Mouse (Mus musculus): Measurements from ENCODE around the gene Tas2r140. TPM values are rescaled to one million over a fixed set of nuclear protein-coding genes. Genes with fewer than 3 reads are reported as not detected.

Tas2r140 gene
- polyA plus RNA-seq (2015; fragmentation: Nextera tagmentation; extraction: Ambion mirVana): not detected in 2 replicates

GRCm38 (mm10) chr6:133055716-133056115 is at the start of gene Tas2r140:
Tas2r140 (minus strand) TSS chr6:133055816.
- no peaks in the 10 kb centered on the region for H3K27me3 ChIP-seq
- H3K4me1 ChIP-seq: no peaks in the 10 kb centered on the region
- no peak within 1 kb of the TSS for H3K9ac ChIP-seq
- no peak within 1 kb of the TSS for H3K4me2 ChIP-seq (replicated peaks)
- H3K9me3 ChIP-seq: no peaks in the 10 kb centered on the region
- H3K4me3 ChIP-seq: no peak within 1 kb of the TSS
- no peaks in the 10 kb centered on the region for H3K36me3 ChIP-seq
- H3K27ac ChIP-seq: no peak within 1 kb of the TSS
- no peak for ATAC-seq (ENCODE audit: low FRiP score, low read depth)

DNA sequence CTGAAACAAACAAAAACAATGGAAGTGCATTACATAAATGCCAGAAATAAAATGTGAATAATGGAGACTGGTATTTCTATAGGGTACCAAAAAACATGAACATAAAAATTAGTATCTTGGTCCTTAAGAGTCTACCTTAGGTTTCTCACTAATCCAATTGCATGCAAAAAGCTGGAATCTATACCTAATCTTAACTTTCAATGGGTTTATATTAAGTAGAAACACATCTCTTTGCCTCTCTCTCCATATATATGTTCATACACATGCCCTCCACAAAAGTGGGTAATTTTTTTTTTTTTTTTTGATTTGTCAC is 48.9 kb upstream of the Tas2r140 start, which contains the start of gene Smim10l1:
TSS of gene Smim10l1 (plus strand) at position 301 of the 313 bp plus-strand sequence.
- ATAC-seq (ENCODE audit: low FRiP score, low read depth): no peak
- peak within 1 kb of the TSS; percentile 69 for H3K4me3 ChIP-seq
- no peaks in the 10 kb centered on the region for H3K27me3 ChIP-seq
- no peaks in the 10 kb centered on the region for H3K9me3 ChIP-seq
- H3K9ac ChIP-seq: peak within 1 kb of the TSS; percentile 93
- H3K36me3 ChIP-seq: peaks cover 9% of the 10 kb centered on the region; the same call in 1 of the 2 replicates
- H3K27ac ChIP-seq: peak within 1 kb of the TSS; percentile 99
- no peaks in the 10 kb centered on the region for H3K4me1 ChIP-seq
- H3K4me2 ChIP-seq (replicated peaks): peak within 1 kb of the TSS; percentile 63

- no peak for ATAC-seq (ENCODE audit: low FRiP score, low read depth)
- no peak overlapping the region for H3K27ac ChIP-seq
- 47% methylated on average over 1 of the region's 1 CpGs for WGBS
Measured at GRCm38 (mm10) chr6:133102430-133102829, 46.8 kb upstream of the Tas2r140 start.

GRCm38 (mm10) chr6:133092226-133092625 is 36.6 kb upstream of the Tas2r140 start:
- no peaks in the 10 kb centered on the region for H3K27me3 ChIP-seq
- no peaks in the 10 kb centered on the region for H3K36me3 ChIP-seq
- no peaks in the 10 kb centered on the region for H3K9me3 ChIP-seq
- no peak for ATAC-seq (ENCODE audit: low FRiP score, low read depth)
- H3K4me2 ChIP-seq (replicated peaks): no peak overlapping the region
- H3K4me3 ChIP-seq: no peak overlapping the region
- no peaks in the 10 kb centered on the region for H3K4me1 ChIP-seq
- no peak overlapping the region for H3K9ac ChIP-seq
- WGBS: 86% methylated on average over 8 of the region's 8 CpGs
- no peak overlapping the region for H3K27ac ChIP-seq

More at GRCm38 (mm10) chr6:133102430-133102829, 46.8 kb upstream of the Tas2r140 start:
- no peak overlapping the region for H3K4me2 ChIP-seq (replicated peaks)
- H3K9me3 ChIP-seq: no peaks in the 10 kb centered on the region
- no peaks in the 10 kb centered on the region for H3K27me3 ChIP-seq
- H3K9ac ChIP-seq: no peak overlapping the region
- no peaks in the 10 kb centered on the region for H3K4me1 ChIP-seq
- H3K36me3 ChIP-seq: no peaks in the 10 kb centered on the region; the same call in 1 of the 2 replicates
- no peak overlapping the region for H3K4me3 ChIP-seq

DNA sequence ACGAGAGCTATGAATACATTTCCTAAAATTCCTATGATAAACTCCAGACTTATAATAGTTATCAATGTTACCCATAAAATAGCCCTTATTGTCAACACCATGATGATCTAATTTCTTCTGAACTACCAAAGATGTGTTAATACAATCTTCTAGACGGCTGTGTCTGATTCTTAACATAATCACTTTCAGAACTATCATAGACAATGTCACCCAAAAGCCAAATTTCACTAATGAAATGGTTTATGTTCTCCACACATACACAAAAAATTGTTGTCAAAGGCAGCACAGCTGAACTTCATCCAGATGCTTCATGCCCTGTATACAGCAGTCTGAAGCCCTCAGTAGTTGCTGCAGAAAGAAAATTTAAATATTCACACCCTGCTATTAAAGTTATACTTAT is 18.6 kb downstream of the Tas2r140 start, which contains the start of gene Tas2r103:
TSS of gene Tas2r103 (minus strand) at position 101 of the 400 bp plus-strand sequence.
- Histone ChIP-seq H3K27ac (no peak within 1 kb of the TSS), H3K4me1 (no peaks in the 10 kb centered on the region), H3K27me3 (no peaks in the 10 kb centered on the region), H3K9ac (no peak within 1 kb of the TSS), H3K36me3 (no peaks in the 10 kb centered on the region), H3K4me2 (replicated peaks) (no peak within 1 kb of the TSS), H3K9me3 (no peaks in the 10 kb centered on the region), H3K4me3 (no peak within 1 kb of the TSS)
- no peak for ATAC-seq (ENCODE audit: low FRiP score, low read depth)
- WGBS: 71% methylated on average over 2 of the region's 2 CpGs

Other genes with a start within 250 kb of the Tas2r140 start
- not detected in 2 replicates for gene Tas2r123, start 208.7 kb downstream of the Tas2r140 start, polyA plus RNA-seq (2015; fragmentation: Nextera tagmentation; extraction: Ambion mirVana)
- not detected in 2 replicates for gene Tas2r116, start 200.4 kb downstream of the Tas2r140 start, polyA plus RNA-seq (2015; fragmentation: Nextera tagmentation; extraction: Ambion mirVana)
- not detected in 2 replicates for gene Tas2r110, start 187.8 kb downstream of the Tas2r140 start, polyA plus RNA-seq (2015; fragmentation: Nextera tagmentation; extraction: Ambion mirVana)
- not detected in 2 replicates for gene Tas2r113, start 162.8 kb downstream of the Tas2r140 start, polyA plus RNA-seq (2015; fragmentation: Nextera tagmentation; extraction: Ambion mirVana)
- gene Tas2r125, start 146.2 kb downstream of the Tas2r140 start, polyA plus RNA-seq (2015; fragmentation: Nextera tagmentation; extraction: Ambion mirVana): not detected in 2 replicates
- not detected in 2 replicates for gene Tas2r129, start 104.7 kb downstream of the Tas2r140 start, polyA plus RNA-seq (2015; fragmentation: Nextera tagmentation; extraction: Ambion mirVana)
- gene Tas2r131, start 97.9 kb downstream of the Tas2r140 start, polyA plus RNA-seq (2015; fragmentation: Nextera tagmentation; extraction: Ambion mirVana): not detected in 2 replicates
- not detected in 2 replicates for gene Tas2r109, start 74.9 kb downstream of the Tas2r140 start, polyA plus RNA-seq (2015; fragmentation: Nextera tagmentation; extraction: Ambion mirVana)
- not detected in 2 replicates for gene Tas2r103, start 18.7 kb downstream of the Tas2r140 start, polyA plus RNA-seq (2015; fragmentation: Nextera tagmentation; extraction: Ambion mirVana)
- gene Smim10l1, start 49.1 kb upstream of the Tas2r140 start, polyA plus RNA-seq (2015; fragmentation: Nextera tagmentation; extraction: Ambion mirVana): 103 and 115 TPM in 2 replicates
- gene 5530400C23Rik, start 236.4 kb upstream of the Tas2r140 start, polyA plus RNA-seq (2015; fragmentation: Nextera tagmentation; extraction: Ambion mirVana): not detected in 2 replicates

Measured in limb, embryonic 13.5 days (tissue).